Mouse (Mus musculus): Measurements from ENCODE around the gene Iffo1.

Iffo1 gene

DNA sequence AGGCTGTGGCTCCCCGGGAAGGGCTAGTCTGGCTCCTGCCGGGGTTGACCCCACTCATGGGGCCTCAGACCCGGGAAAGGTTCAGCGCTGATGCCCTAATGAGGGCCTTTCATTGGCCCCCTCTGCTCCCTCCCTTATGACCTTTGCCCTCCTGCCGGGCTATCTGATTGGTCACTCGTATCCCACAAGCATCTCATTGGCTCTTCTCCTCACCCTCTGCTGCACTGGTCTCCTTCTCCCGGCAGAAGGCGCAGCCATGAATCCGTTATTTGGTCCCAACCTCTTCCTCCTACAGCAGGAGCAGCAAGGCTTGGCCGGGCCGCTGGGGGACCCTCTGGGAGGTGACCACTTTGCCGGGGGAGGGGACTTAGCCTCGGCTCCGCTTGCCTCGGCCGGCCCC lies at the start of gene Iffo1:
Iffo1 (plus strand) TSS at position 241 of the 400 bp plus-strand sequence.
- peak; percentile 85 to 87 for DNase-seq (ENCODE audit: low spot score in 2 of 2)

DNA sequence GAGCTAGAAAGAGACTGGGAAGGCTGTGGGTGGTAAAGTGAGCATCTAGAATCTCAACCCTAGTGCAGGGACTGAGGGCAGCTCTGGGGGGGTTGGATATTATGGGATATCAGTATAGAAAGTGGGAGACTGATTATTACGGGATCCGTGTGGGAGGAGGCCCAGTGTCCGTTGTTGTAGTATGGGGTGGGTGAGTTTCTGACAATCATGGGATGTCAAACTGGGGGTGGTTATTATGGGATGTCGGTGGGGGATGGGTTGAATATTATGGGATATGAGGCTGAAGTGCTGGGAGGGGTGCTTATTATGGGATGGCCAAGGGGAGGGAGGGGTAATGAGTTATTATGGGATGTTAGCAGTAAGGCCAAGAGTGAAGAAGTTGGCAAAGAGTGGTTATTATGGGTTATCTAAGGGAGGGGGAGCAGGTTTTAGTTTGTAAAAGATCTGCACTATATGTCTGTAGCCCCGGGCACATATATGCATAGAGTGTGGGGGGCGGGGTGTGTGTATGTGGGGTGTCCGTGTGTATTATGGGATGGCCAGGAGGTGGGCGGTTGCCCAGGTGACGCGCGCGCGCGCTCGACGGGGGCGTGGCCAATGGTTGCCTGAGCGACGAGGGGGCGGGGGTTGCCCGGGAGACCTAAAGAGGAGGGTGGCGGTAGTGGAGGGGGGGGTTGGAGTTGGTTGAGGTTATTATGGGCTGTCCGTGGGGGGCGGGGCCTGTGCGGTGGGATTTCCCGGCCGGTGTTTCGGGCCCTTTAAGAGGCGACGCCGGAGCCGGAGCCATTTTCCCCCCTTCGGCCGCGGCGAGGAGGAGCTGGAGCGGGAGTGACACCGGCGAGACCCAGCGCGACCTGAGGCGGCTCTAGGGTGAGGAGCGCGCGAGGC lies 49.4 kb upstream of the Iffo1 start, which contains the start of gene Chd4:
Chd4 (plus strand) TSS at position 591 of the 888 bp plus-strand sequence.
- peak; percentile 91 to 94 for DNase-seq (ENCODE audit: low spot score in 2 of 2)

DNA sequence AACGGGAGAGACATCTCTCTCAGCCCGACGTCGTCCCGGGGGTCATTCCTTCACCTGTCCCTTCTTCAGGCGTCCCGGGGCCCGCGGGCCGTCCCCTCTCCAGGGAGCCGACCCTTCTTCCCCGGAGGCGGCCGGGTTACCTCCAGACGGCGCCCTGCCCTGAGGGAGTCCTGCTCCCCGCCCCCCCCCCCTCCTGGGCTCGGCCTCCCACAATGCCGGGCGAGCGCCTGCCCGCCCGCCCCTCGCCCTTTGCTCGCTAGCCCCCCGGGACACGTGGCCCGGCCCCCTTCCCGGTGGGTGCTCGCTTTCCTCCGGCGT lies 48.8 kb upstream of the Iffo1 start:
- no peak for DNase-seq (ENCODE audit: low spot score in 2 of 2)

DNA sequence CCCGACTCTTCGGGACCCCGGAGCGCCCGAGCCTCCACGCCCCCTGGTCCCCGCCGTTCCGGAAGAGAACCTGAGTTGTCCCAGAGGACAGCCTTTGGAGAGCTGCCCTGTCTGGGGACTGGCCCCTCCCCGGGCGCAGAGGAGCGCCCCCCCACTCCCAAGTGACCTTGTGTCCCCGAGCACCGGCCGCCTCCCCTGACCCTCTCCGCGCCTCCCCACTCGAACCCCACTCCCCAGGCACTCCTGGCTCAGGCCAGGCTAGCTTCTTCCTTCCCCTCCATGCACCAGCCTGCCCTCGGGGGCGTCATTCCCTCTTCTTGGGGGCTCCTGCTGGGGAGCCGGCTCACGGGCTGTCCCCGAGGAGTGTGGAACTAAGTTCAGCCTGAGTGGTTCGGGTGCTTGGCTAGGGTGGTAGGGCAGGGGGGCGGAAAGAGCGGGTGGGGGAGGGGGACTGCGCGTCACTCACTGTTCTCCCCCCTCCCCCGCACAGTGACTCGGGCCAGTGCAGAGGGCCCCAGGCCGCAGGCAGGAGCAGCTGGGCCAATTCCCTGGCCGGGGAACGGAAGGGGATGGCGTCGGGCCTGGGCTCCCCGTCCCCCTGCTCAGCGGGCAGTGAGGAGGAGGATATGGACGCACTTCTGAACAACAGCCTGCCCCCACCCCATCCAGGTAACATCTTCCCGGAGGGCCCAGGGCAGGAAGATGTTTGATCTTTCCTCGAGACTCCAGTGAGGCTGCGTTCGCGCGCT lies 48.3 kb upstream of the Iffo1 start:
- DNase-seq (ENCODE audit: low spot score in 2 of 2): no peak

DNA sequence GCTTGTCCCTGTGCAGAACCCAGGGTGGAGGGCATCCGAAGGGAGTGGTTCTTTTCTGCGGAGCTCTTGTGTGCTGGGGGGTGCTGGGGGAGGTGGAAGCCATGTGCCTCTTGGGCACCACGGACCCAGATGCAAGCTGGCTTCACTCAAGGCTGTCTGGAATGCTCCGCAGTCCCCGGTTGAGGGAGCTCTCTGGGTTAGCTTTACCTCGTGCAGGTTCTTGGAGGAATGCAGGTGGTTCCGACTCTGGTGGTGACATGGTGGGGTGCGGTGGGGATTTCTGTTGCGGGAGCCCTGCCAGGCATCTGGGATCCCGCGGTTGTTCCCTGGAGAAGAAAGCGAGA lies 47.7 kb upstream of the Iffo1 start:
- DNase-seq (ENCODE audit: low spot score in 2 of 2): no peak

DNA sequence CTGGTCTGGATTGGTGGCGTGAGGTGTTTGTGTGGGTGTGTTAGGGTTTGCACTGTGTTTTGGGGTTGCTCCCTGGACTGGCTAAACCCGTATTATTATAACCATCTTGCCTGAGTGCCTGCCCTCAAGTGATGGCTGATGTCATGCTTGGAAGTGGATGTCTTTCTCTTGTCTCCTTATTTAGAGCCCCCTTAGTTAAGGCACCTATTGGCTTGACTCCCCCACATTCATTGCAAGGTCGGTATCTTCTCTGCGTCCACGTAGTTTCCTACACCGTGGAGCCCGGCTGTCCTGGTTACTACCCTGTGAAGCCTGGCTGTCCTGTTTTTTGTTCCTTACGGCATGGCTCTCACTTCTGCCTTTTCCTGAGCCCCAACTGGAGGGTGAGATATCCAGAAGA lies 47.1 kb upstream of the Iffo1 start:
- no peak for DNase-seq (ENCODE audit: low spot score in 2 of 2)

DNA sequence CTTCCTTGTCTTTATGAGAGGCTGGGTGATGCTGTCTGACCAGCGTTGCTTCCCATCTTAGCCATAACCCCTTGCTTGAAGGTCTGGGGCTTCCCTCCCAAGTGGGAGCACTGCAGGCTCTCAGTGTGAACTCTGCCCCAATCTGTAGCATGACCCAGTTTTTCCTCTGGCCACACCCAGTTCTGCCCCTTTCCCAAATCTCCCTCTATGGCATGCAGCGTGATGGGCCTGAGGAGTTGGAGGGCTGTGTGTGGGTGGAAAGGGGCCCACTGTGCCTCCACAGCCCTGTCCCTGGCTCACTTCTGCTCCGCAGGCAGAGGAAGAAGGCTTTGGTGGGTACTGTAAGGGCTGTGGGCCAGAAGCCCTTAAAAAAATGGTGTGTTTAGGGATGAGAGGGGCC lies 46.5 kb upstream of the Iffo1 start:
- DNase-seq (ENCODE audit: low spot score in 2 of 2): no peak

DNA sequence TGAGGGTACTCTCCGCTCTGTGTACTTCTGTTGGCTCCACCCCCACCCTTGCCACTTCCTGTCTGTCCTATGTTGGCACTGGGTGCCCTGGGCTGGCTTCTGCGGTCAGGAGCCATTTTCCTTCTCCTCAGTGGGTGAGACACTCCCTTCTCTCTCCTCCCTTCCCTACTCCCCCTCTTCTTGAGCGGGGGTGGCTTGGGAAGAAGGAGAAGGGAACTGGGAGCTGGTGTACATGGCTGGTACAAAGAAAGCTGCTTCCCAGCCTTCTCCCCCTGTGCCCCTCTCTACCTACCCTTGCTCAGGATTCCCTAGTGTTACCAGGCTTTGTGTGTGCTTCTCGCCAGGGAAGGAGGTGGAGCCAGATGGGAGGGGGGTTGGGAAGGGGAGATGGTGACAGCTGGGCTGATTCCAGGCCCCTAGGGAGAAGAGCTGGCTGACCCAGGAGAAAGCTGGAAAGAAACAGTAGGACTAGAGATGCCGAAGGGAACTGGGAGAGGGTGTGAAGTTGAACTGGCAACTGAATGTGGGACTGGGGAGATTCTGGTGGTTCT lies 45.5 kb upstream of the Iffo1 start:
- no peak for DNase-seq (ENCODE audit: low spot score in 2 of 2)

DNA sequence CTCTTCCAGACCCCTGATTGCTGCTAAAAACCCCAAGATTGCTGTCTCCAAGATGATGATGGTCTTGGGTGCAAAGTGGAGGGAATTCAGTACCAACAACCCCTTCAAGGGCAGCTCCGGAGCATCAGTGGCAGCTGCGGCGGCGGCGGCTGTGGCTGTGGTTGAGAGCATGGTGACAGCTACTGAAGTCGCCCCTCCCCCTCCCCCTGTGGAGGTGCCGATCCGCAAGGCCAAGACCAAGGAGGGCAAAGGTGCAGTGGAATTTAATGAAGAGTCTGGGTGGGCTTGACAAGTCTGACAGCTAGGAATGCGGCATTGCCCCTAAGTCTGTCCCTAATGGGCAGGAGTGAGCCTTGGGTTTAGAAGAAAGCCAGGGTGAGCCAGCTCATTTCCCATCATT lies 43.6 kb upstream of the Iffo1 start:
- no peak for DNase-seq (ENCODE audit: low spot score in 2 of 2)

DNA sequence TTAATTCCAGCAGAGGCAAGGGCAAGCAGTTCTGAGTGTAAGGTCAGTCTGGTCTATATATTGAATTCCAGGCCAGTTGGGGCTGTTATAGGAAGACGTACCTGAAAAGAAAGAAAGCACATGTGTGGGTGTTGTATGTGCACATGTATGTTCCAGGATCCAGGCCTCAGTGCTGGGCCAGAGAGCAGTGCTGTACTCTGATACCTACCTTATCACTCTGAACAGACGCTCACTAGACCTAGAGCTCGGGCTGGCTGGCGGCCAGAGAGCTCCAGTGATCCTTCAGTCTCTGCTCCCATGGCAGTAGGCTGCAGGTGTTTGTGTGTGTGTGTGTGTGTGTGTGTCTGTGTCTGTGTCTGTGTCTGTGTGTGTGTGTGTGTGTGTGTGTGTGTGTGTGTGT lies 40.8 kb upstream of the Iffo1 start:
- DNase-seq (ENCODE audit: low spot score in 2 of 2): no peak

DNA sequence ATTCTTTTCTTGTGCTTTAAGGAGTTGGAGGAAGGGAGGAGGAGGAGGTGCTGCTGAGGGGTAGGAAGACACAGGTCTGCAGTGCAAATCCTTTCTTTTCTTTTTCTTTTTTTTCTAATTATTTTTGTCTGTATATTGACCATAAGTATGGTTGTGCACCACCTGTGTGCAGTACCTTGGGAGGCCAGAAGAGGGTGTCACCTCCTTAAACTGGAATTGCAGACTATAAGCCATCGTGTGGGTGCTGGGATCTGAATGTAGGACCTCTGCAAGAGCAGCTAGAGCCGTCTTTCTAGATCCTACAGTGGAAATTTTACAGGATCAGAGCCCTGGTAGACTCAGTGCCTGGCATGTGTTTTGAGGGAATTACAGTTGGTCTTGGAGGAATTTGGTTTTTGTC lies 37.3 kb upstream of the Iffo1 start:
- DNase-seq (ENCODE audit: low spot score in 2 of 2): no peak

DNA sequence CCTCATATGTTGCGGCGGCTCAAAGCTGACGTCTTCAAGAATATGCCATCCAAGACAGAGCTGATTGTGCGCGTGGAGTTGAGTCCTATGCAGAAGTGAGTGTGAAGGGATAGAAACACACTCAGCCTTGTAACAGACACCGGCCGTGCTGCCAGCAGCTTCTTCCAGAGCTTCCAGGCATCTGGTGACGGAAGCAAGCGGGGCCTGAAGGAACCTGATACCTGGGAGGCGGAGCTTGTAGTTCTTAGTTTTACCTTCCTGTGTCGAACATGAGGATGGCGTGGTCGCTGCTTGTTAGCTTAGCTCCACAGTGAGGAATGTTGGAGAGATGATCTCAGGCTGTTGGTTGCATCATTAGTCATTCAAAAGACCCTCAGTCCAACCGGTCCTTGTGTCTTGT lies 35.7 kb upstream of the Iffo1 start:
- no peak for DNase-seq (ENCODE audit: low spot score in 2 of 2)

DNA sequence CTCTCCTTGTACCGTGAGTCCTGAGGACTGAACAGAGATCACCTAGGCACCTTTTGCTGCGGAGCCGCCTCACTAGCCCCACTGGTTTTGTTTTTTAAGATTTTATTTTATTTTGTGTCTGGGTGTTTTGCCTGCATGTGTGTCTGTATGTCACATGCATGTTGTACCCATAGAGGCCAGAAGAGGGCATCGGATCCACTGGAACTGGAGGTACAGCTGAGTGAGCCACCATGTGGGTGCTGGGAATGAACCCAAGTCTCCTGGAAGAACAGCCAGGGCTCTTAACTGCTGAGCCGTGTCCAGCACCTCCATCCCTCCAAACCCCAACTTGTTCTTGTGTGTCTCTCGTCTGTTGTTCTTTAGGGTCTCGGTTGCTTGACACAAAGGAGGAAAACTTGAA lies 34.1 kb upstream of the Iffo1 start:
- DNase-seq (ENCODE audit: low spot score in 2 of 2): no peak

DNA sequence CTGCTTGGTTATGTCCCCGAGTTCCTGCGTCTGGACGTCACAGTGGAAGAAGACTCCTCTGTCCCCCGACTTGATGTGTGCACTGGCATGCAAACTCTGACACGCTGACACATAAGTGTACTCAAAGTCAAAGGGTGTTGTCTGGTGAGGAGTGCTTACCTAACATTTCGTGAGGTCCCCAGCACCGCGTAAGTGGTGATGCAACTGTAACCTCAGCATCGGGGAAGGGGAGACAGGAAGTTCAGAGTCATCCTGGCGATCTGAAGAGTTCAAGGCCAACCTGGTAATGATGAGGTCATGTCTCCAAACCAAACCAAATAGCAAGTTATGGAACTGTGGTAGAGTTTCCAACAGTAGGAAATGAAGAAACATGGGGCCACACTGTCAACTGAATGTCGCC lies 32.5 kb upstream of the Iffo1 start:
- DNase-seq (ENCODE audit: low spot score in 2 of 2): no peak

DNA sequence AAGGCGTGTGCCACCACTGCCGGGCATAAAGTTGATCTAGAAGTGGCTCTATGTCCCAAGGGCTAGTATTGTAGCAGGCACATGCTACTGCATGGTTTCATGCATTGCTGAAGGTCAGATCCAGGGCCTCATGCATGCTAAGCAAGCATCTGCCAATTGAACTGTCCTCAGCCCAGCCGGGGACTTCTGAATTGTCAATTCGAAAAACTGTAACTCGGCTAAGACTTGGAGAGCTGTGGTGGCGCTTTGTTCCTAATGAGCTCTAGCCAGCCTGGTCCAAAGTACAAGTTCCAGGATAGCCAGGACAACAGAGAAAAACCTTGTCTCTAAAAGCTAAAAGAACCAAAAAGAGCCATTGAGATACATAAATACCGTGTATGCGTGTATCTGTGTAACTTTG lies 25.7 kb upstream of the Iffo1 start:
- DNase-seq (ENCODE audit: low spot score in 2 of 2): no peak

DNA sequence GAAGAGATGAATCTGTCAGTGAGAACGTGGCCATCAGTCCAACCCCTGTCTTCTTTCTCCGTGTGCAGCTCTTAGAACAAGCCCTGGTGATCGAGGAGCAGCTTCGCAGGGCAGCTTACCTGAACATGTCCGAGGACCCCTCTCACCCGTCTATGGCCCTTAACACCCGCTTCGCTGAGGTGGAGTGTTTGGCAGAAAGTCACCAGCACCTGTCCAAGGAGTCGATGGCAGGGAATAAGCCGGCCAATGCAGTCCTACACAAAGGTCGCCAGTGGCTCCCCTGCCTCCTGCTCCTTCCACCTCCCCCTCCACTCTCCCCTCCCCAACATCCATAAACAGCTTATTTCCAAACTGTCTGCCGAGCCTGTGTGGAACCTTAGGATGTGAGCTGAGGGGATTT lies 16.3 kb upstream of the Iffo1 start:
- no peak for DNase-seq (ENCODE audit: low spot score in 2 of 2)

DNA sequence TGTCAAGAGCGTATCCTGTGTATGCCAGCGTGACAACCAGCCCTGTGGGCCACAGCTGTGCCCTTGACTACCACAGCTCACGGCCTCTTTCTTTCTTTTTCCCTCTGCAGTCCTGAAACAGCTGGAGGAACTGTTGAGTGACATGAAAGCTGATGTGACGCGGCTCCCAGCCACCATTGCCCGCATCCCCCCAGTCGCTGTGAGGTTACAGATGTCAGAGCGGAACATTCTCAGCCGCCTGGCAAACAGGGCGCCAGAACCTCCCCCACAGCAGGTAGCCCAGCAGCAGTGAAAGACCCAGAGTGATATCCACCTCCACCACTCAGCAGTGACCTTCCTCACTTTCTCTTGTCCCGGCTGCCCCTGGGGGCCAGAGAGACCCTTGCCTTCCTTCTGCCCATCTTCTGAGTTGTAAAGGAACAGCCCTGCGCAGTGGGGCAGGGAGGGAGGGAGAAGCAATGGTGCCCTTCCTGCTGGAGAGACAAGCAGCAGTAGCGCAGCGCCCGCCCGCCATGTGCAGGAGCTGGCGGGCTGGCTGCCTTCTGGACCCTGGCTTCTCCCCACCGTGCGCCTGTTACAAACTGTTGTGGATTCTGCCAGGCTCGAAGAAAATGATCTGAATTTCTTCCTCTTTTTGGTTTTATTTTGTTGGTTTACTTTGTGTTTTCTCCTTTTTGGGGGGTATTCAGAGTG lies 15.2 kb upstream of the Iffo1 start:
- no peak for DNase-seq (ENCODE audit: low spot score in 2 of 2)

DNA sequence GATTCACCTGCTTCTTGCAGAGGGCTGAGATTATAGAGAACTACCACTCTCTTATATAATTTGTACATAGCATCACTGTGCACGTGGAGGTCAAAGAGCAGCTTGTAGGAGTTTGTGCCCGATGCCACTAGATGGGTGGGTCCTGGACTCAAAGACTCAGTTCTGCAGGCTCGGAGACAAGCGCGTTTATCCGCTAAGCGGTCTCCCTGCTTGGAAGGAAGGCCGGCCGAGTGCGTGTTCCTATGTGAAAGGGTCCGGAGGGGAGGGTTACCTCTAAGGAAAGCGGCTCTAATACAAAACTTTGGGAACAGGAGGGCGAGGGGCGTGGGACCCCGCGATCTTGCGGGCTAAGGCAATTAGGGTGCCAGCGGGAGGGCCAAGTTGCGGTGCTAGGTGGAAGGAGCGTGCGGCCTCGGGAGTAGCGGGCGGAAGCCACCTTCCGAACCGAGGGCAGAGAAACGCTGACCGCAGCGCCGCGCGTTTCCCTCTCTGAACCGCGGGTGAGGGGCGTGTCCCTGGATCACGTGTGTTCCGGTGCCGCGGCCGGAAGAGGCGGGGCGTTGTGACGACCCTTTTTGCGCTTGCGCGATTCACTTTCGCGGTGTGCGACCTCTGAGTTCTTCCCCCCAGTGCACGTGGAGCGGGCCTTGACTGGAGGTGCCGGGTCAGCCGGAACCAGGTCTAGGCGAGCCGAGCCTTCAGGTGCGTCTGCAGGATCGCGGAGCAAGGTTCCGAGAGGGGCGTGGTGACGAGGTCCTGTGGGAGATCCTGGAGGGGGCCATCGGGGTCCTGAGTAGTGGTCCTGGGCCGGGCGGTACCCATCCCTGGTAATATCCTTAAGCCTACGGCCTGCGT lies 13.5 kb upstream of the Iffo1 start, which contains the start of gene Nop2:
Nop2 (plus strand) TSS at position 608 of the 855 bp plus-strand sequence.
- DNase-seq (ENCODE audit: low spot score in 2 of 2): peak; percentile 64 to 68

DNA sequence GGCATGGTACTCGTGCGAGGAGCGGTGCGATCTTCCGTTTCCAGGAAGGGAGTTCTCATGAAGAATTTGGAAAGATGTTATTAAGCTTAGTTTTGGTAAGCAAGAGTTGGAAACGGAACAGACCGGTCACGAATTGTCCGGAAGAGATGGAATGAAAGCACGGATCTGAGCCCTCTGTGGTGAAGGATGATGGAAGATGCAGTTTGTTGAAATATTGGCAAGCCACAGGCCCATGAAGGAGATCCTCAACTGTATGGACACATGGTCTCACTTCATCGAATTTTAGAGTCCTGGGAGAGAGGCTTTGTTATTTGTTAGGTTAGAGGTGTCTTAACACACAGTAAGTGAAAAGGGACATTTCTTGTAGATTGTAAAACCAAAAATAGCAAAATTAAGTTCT lies 12.6 kb upstream of the Iffo1 start:
- DNase-seq (ENCODE audit: low spot score in 2 of 2): no peak

DNA sequence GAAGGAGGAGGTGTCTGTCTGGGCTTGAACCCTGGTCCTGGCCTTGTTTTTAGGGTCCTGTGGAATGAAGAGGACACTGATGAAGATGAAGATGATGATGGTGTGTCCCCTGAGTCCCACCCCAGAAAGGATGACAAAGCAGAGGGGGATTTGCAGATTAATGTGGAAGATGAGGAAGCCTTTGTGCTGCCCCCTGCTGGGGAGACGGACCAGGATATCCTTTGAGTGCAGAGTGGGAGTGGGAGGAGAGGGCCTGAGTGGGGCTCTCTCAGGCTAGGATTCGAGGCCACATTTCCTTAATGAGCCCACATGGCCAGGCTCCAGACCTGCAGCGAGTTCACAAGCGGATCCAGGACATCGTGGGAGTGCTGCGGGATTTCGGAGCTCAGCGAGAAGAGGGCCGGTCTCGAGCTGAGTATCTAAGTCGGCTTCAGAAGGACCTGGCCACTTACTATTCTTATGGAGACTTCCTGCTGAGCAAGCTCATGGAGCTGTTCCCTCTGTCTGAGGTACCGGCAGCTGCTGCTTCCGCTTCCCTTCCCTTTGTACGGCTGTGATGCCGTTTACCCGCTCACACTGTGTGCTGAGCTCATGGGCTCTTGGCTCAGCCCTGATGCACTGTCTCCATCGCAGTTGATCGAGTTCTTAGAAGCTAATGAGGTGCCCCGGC lies 7.9 kb upstream of the Iffo1 start:
- no peak for DNase-seq (ENCODE audit: low spot score in 2 of 2)

DNA sequence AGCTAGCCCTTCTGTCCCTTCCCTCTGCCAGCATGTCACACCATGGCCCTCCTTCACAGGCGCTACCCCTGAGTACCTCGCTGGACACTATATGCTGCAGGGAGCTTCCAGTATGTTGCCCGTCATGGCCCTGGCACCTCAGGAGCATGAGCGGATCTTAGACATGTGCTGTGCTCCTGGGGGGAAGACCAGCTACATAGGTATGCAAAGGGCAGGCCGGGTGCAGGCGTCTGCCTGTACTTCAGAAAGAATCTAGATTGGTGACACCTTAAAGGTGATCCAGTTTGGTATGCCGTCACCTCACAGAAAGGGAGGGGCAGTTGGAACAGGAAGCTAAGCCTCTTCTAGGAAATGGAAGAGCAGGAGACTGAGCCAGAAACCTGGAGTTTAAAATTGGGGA lies 5.3 kb upstream of the Iffo1 start:
- DNase-seq (ENCODE audit: low spot score in 2 of 2): no peak

All from frontal cortex, postnatal 25 days (tissue).